Mouse (Mus musculus): ENCODE data around the gene Slc35f6.

Gene Slc35f6

GRCm38 (mm10) chr5:30647815-30648560 lies at the start of gene Slc35f6:
TSS of gene Slc35f6 (plus strand) at chr5:30647933.
- DNase-seq (ENCODE audit: low spot score in 2 of 2) = peak; percentile 89 to 93

DNA sequence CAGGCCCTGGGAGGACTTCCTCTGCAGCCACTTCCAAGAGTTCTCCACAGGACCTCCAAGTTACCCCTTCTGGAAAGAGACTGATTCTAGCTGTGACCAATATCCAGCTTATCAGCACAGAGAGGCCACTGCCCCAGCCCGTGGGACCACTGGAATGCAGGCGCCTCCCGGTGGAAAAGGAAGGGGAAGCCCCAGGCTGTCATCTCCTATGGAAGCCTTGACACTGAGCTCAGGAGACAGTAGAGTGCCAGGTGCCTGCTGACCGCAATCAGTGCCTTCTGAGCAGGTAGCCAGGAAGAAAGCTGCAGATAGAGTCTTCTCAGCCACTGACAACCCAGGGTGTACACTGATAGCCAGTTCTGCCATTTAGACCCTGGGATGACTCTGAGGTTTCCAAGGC lies 46.3 kb upstream of the Slc35f6 start:
- no peak for DNase-seq (ENCODE audit: low spot score in 2 of 2)

DNA sequence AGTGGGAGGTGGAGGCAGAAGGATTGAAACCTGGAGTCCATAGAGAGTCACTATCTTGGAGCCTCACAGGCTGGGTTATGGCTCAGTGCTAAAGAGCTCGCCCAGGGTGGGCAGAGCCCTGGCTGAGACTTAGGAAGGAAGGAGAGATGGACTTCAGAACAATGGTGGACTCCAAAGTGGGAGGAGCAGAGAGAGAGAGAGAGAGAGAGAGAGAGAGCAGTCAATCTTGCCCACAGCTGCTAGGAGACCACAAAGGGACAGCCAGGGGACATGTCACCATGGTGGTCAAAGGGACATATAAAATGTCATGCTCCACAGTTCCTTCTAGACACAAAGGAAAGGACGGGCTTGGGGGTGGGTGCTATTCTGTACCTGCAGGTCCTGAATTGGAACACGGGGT lies 44.5 kb upstream of the Slc35f6 start:
- no peak for DNase-seq (ENCODE audit: low spot score in 2 of 2)

GRCm38 (mm10) chr5:30603926-30604325 lies 43.8 kb upstream of the Slc35f6 start:
- no peak for DNase-seq (ENCODE audit: low spot score in 2 of 2)

DNA sequence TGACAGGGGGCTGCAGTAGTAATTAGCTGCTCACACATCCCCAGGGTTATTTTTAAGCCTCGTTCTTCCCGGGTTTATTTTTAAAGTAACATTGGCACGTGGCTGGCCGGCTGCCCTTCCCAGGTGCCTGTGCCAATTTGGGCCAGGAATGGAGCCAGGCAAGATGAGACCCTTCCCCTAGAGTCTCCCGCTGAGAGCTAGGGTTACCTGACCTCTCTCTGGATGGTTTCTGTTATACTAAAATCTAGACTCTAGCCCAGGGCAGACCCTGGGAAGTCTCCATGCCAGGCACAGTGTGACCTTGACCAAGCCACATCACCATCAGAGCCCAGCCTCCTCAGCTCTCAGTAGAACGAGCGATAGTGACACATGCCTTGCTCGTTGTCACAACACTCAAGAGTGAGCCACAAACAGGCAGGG lies 43.0 kb upstream of the Slc35f6 start:
- no peak for DNase-seq (ENCODE audit: low spot score in 2 of 2)

DNA sequence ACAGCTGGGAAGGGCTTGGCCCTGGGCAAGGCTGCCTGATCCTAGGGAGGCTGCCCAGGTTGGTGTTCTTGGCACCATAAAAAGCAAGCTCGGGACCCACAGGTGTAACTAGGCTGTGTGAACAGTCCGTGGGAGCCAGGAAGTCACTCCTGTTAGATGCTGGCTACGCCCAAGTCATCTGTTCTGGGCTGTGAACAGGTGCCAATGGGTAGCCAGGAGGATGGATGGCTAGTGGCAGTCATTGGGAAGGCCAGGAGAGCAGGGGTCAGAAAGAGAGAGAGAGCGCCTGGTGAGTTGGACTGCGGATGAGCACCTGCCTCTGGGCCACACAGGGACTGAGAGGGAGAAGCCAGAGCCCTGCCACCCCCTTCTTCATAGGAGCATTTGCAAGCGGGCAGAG lies 42.1 kb upstream of the Slc35f6 start:
- DNase-seq (ENCODE audit: low spot score in 2 of 2) = no peak

DNA sequence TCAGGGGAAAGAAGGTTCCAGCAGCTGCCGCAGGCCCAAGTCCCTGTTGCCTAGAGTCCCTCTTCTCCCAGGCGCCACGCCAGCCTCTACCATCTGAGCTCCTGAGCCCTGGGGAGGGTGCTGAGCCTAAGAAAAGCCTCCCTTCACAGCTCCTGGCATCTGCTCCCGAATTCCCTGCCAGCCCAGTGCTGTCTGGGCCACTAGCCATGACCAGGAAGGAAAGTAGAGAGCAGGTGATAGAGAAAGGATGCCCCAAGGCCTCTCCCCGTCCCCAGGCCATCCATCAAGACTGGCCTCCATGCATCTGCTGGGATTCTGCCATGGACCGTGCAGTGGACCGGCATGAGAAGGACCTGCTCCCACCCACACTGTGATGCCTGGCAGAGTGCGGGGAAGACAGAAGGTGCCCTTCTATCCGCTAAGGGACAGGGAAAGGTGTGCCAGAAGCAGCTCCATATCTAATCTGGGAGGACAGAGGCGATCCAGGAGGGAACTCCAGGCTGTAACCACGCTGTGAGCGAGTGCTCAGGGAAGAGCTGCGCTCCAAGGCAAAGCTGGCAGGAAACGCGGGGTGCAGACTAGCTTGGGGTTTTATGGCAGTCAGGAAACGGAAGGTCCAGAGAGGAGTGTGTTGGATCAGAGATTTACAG lies 41.2 kb upstream of the Slc35f6 start:
- peak; percentile 63 to 73 for DNase-seq (ENCODE audit: low spot score in 2 of 2)

DNA sequence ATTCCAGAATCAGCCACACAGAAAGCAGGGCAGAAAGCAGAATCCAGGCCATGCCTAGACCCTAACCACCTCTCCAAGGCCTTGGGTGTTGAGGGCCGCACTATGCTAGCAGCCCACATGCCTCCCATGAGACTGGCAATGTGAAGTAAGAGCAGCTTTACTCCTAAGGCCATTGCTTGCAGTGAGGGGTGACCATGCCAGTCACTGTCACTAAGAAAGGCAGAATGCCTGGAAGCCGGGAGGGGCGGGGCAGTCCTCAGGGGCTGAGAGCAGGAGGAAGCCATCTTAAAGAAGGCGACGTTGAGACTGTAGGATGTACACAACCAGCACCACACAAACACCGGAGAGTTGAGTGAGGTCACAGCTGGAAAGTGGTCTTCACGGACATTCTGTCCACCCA lies 38.6 kb upstream of the Slc35f6 start:
- DNase-seq (ENCODE audit: low spot score in 2 of 2) = no peak

DNA sequence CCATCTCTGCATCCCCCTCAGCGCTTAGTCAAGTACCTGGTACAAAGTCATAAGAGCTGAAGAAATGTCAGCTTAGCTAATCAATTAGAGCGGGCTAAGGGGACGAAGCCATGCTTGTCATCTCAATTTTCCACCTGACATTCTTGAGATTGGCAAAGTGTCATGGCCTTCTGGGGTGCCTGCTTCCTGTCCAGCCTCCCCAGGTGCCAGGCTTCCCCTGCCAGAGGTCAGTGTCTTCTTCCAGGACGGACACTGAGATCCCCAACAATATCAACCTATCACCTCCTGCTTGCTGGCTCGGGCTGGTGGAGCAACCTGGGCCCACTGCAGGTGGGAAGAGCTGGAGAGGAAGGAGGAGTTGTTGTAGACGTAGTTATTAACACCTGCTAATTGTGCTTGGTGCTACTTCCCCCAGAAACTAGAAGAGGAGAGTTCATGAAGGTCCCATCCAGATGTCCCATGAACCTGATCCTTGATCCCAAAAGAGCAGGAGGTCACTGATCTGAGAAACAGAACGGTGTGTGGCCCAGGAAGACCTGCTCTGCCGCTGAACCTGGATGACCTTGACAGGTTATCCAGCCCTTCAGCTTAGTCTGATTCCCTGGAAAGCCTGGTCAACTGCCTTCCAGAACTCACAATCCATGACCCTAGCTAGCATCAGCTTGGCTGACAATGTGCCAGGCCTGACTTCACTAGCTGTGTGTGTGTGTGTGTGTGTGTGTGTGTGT lies 37.7 kb upstream of the Slc35f6 start:
- no peak for DNase-seq (ENCODE audit: low spot score in 2 of 2)

DNA sequence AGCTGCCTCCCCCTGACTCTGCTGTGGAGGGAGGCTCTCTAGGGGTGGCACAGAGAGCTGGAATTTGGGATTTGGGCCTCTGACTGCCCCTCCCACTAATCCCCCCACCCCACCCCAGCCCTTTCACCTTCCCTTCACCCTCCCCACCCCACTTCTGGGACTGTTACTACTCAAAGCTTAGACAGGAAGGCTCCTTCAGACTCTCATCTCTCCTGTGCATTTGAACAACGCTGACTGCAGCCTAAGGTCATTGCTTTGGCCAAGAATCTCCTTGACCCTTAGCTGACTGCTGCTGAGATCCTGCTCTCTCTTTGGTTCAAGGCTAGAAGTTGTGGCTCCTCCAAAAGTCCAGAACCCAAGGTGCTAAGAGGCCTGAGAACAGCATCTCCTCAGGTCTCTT lies 36.6 kb upstream of the Slc35f6 start:
- no peak for DNase-seq (ENCODE audit: low spot score in 2 of 2)

GRCm38 (mm10) chr5:30611689-30612088 lies 36.0 kb upstream of the Slc35f6 start:
- DNase-seq (ENCODE audit: low spot score in 2 of 2) = no peak

GRCm38 (mm10) chr5:30612575-30612974 lies 35.2 kb upstream of the Slc35f6 start:
- no peak for DNase-seq (ENCODE audit: low spot score in 2 of 2)

- DNase-seq (ENCODE audit: low spot score in 2 of 2) = no peak
Measured at GRCm38 (mm10) chr5:30613242-30613641, 34.5 kb upstream of the Slc35f6 start.

- DNase-seq (ENCODE audit: low spot score in 2 of 2) = no peak
Measured at GRCm38 (mm10) chr5:30614221-30614620, 33.5 kb upstream of the Slc35f6 start.

- no peak for DNase-seq (ENCODE audit: low spot score in 2 of 2)
Measured at GRCm38 (mm10) chr5:30615416-30615815, 32.3 kb upstream of the Slc35f6 start.

GRCm38 (mm10) chr5:30615819-30616218 lies 31.9 kb upstream of the Slc35f6 start:
- DNase-seq (ENCODE audit: low spot score in 2 of 2) = no peak

DNA sequence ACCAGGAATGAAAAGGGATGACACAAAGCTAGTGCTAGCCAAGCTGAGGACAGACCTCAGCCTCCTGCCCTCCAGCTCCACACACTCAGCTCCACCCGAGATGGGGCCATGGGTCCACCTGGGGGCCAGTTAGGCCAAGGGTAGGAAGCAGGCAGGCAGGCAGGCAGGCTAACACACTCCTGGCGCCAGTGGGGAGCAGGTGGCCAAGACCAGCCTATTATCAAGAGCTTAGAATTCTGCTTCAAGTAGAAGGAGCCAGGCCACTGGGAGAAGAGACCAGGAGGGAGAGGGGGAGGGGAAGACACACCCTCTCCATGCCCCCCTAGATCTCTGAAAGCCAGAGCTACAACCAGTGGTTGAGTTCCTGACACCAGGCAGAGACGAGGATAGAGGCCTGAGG lies 31.1 kb upstream of the Slc35f6 start:
- no peak for DNase-seq (ENCODE audit: low spot score in 2 of 2)

DNA sequence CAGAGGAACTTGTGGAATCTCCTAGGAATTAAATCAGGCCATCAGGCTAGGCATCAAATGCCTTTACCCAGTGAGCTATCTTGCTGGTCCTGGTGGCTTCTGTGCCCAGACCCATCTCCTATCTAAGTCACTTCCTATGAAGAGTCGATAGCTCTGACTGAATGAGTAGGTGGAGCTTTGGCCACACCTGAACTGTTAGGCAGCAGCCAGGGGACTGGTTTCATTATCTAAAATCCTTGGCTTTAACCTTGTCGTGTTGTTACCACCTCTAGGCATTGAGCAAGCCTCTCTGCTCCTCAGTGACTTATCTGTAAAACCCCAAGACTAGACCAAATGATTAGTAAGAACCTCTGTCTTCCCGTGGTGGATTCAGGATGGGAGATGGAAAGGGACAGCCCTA lies 30.4 kb upstream of the Slc35f6 start:
- DNase-seq (ENCODE audit: low spot score in 2 of 2) = no peak

DNA sequence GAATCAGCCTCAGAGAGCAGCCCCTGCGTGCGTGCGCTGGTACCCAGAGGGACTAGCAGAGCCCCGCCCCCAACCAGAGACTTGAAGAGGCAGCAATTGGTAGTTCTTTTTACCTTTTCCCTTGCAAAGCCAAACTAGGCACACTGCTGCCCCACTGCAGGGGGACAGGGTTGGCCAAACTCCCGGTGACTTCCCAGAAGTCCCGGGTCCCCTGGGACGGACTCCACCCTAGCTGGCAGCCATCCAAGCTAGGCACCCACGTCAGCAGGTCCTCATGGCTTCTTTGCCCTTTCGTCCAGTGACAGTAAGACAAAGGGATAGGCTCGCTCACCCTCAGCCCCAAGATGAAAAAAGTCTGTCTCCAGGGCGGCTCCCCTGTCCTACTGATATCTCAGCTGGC lies 29.9 kb upstream of the Slc35f6 start:
- DNase-seq (ENCODE audit: low spot score in 2 of 2) = no peak

DNA sequence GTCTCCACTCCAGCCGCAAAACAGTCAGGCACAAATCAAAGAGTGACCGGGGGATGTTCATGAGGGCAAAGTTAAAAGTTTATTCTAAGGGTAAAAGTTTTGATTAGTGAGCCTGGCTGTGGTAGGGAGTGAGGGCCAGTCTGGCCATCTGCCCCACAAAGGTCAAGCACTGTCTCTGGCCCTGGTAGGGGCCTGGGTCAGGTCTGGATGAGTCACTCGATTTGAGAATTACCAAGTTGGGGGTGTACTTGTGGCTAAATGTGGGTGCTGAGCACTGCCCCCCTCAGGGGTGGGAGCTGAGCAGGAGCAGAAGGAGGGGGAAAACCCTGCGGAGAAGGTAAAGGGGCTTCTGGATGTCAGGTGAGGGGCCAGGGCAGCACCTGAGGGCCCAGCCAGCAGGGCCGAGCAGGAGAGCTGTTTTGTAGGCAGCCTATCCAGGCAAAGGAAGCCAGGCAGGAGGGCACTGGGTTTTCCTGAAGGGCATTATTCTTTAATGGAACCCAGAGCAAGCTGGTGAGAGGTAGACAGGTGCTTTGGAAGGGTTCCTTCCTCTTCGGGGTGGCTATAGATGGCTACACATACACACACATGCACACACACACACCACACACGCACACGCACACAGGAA lies 29.2 kb upstream of the Slc35f6 start:
- DNase-seq (ENCODE audit: low spot score in 2 of 2) = no peak

DNA sequence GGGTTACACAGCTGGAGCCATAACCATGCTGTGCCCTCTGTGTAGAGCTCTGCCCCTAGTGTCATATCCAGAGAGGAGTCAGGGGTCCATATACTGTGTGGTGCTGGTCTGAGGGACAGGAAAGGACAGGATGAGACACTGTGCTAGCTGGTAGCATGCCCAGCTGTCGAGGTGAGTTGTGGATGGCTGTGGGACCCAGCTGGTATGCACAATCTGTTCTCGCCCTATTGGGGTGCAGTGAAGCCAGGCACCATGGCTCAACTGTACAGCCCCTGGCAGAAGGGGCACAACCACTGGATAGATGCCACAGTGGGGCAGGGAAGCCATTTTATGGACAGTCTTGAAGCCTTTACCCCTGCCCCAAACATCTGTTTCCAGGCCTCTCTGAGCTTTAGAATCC lies 28.5 kb upstream of the Slc35f6 start:
- DNase-seq (ENCODE audit: low spot score in 2 of 2) = no peak

- no peak for DNase-seq (ENCODE audit: low spot score in 2 of 2)
Measured at GRCm38 (mm10) chr5:30620567-30620966, 27.2 kb upstream of the Slc35f6 start.

Measured in frontal cortex, postnatal 14 days (tissue).